Mouse (Mus musculus) liver, embryonic 16.5 days (tissue): ENCODE results near the gene Foxp1. TPM values are rescaled to one million over a fixed set of nuclear protein-coding genes. Genes with fewer than 3 reads are reported as not detected.

Experiments
- ATAC-seq: fragments of 200-750 bp; cut with Nextera tagmentation; 2 replicates; pipeline ENCODE4 v1.8.0; 2017; ENCODE audit warnings: low read depth, mild to moderate bottlenecking, moderate number of reproducible peaks, moderate library complexity
- H3K27ac ChIP-seq: fragments of 300-500 bp; sonication (generic); 2 replicates; pipeline ENCODE4 v1.5.1; 2014; ENCODE audit warnings: mild to moderate bottlenecking, low read length
- H3K27me3 ChIP-seq: fragments of 300-500 bp; sonication (generic); 2 replicates; pipeline ENCODE4 v1.6.1; 2014; ENCODE audit warnings: low read depth, low read length, mixed read lengths; ENCODE audit not compliant: control insufficient read depth, insufficient read depth
- H3K36me3 ChIP-seq: fragments of 300-500 bp; sonication (generic); 2 replicates; pipeline ENCODE4 v1.6.1; 2014; ENCODE audit warnings: mild to moderate bottlenecking; ENCODE audit not compliant: control insufficient read depth, insufficient read depth
- H3K4me1 ChIP-seq: fragments of 300-500 bp; sonication (generic); 2 replicates; pipeline ENCODE4 v1.6.1; 2014; ENCODE audit warnings: low read depth, low read length, mixed read lengths; ENCODE audit not compliant: control insufficient read depth
- H3K4me2 ChIP-seq: fragments of 300-500 bp; sonication (generic); 2 replicates; pipeline ENCODE4 v1.6.1; 2014; ENCODE audit warnings: low read depth, low read length, mixed read lengths
- H3K4me3 ChIP-seq: fragments of 300-500 bp; sonication (generic); 2 replicates; pipeline ENCODE4 v1.5.1; 2014; ENCODE audit warnings: low read depth, mild to moderate bottlenecking, low read length
- H3K9ac ChIP-seq: fragments of 300-500 bp; sonication (generic); 2 replicates; pipeline ENCODE4 v1.6.1; 2014; ENCODE audit warnings: low read depth, low read length
- H3K9me3 ChIP-seq: fragments of 300-500 bp; sonication (generic); replicated peaks from 2 replicates; pipeline ENCODE4 v1.6.1; 2016; ENCODE audit warnings: low read length; ENCODE audit not compliant: control insufficient read depth
- WGBS: fragments of 180-500 bp; shearing (Covaris S2); extraction: QIAGEN DNeasy Blood & Tissue Kit; methylation state at CpG from one replicate; pipeline ENCODE4 v1.1.7; 2014; ENCODE audit not compliant: insufficient replicate concordance; 5-methylcytosine and 5-hydroxymethylcytosine counted together
- polyA plus RNA-seq: library from polyadenylated mRNA; unstranded; fragments of >200 nt; fragmentation: Nextera tagmentation; extraction: Ambion mirVana; gene quantifications from 2 replicates; pipeline ENCODE4 v1.2.1, GENCODE M21; 2015

Gene Foxp1
- polyA plus RNA-seq, 1 experiment from 2014 or later, result 13.6 TPM

DNA sequence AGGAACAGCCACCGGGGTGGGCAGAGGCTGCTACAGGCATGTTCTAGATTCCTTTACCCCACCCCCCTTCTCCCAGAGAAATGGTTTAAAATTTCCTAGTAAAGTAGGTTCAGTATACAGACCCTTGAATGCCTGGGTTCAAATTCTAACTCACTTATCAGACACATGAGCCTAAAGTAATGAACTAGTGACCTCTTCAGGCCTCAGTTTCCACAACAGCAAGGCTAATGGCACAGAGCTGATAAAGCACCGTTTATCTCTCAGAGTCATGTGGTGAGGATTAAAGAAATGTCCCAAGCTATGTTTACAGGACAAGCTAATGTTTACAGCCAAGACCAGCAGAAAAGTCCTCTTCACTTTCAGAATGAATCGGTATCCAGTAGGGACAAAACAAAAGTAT lies 29.6 kb downstream of the Foxp1 start:
- peaks cover 19% of the 10 kb centered on the region for H3K4me1 ChIP-seq
- no peak overlapping the region for H3K4me2 ChIP-seq
- 0 out of 2 replicates have a peak overlapping the region, but pooled peaks have one; percentile 16 for H3K27ac ChIP-seq

DNA sequence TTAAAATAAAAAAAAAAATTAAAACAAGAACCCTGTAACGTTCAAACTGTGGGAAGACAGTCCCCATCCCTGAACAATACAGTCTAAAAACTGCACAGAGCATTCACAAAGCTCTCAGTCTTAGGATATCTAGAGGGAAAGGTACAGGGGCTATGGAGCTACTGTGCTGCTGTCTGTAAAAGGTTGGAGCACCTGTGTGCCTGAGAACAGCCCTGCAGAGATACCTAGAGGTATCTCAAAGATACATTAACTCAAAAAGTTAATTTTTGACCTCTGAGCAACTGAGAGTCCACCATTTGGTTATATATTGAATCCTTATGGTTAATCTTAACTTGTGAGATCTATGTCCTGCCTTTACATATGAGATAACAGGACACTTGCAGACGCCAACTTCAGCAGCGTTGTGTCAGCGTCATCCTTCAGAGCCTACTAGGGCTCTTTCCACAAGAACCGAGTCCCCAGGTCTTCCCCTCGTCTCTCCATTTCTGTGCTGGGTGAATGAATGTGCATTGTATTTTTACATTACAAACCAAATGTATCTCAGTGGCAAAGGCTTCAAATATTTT lies 30.5 kb downstream of the Foxp1 start:
- Histone ChIP-seq H3K27me3 (no peaks in the 10 kb centered on the region), H3K4me3 (no peak overlapping the region), H3K36me3 (no peaks in the 10 kb centered on the region), H3K9me3 (no peaks in the 10 kb centered on the region), H3K4me1 (peaks cover 19% of the 10 kb centered on the region), H3K9ac (no peak overlapping the region), H3K4me2 (no peak overlapping the region), H3K27ac (peak overlapping the region; percentile 15; the same call in 1 of the 2 replicates)
- peak; percentile 45; the same call in 1 of the 2 replicates for ATAC-seq
- 46% methylated on average over 6 of the region's 6 CpGs for WGBS

More for the DNA sequence above, 29.6 kb downstream of the Foxp1 start:
- Histone ChIP-seq H3K27me3 (no peaks in the 10 kb centered on the region), H3K36me3 (no peaks in the 10 kb centered on the region), H3K9ac (no peak overlapping the region), H3K9me3 (no peaks in the 10 kb centered on the region), H3K4me3 (no peak overlapping the region)
- peak; percentile 59 for ATAC-seq
- 21% methylated on average over 3 of the region's 3 CpGs for WGBS

DNA sequence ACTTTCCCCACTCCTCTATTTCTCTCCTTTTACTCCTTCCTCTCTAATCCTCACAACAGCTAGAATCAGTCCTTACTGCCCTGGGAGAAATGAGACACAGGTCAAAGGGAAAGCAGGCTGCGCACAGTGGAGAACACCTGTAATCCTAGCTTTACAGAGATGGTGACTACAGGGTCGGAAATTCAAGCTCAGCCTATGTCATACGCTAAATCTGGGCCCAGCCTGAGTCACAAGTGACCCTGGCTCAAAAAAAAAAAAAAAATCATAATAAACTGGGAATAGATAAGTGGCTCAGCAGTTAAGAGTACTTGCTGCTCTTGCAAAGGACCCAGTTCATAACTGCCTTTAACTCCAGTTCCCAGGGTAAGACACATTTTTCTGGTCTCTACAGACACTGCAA lies 31.4 kb downstream of the Foxp1 start:
- ATAC-seq, result no peak
- Histone ChIP-seq H3K4me1 (peaks cover 19% of the 10 kb centered on the region), H3K4me2 (no peak overlapping the region), H3K9me3 (no peaks in the 10 kb centered on the region), H3K4me3 (no peak overlapping the region), H3K27me3 (no peaks in the 10 kb centered on the region), H3K36me3 (no peaks in the 10 kb centered on the region), H3K9ac (no peak overlapping the region), H3K27ac (no peak overlapping the region)
- 73% methylated on average over 3 of the region's 3 CpGs for WGBS

DNA sequence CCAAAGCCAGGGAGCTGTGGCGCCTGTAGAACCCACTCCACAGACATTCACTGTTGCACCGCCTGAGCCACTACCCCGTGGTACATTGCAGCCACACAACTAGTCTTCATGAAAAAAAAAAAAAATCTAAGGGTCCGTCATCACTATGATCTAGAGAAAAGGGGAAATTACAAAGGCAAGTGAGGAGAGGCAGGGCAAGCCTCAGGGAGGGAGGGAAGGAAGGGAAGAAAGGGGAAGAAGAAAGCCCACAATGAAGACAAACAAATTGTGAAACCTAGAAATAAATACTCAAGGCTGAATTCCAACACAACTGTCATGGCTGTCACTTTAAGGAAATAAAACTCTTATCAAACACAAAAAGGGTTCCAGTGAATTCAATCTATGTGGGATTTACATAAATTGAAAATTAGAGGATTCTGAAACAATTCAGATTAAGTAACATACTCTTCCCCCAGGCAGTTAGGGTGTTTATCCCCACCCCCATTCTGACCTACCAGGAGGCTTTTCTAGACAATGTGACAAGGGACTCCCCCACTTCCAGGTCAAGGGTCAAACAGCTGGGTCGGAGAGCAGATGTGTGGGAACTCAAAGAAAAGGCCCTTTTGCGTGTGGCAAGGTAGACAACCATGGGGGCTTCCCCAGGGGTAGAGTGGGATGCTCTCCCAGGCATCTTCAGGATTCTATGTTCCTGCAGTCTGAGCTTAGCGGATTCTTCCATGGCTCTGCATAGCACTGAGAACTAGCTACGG lies 32.4 kb downstream of the Foxp1 start:
- peaks cover 19% of the 10 kb centered on the region for H3K4me1 ChIP-seq
- H3K9me3 ChIP-seq, result no peaks in the 10 kb centered on the region
- 46% methylated on average over 8 of the region's 8 CpGs for WGBS
- H3K4me3 ChIP-seq, result no peak overlapping the region
- no peaks in the 10 kb centered on the region for H3K27me3 ChIP-seq
- H3K4me2 ChIP-seq, result no peak overlapping the region
- ATAC-seq, result no peak
- no peaks in the 10 kb centered on the region for H3K36me3 ChIP-seq
- no peak overlapping the region for H3K9ac ChIP-seq
- no peak overlapping the region for H3K27ac ChIP-seq

DNA sequence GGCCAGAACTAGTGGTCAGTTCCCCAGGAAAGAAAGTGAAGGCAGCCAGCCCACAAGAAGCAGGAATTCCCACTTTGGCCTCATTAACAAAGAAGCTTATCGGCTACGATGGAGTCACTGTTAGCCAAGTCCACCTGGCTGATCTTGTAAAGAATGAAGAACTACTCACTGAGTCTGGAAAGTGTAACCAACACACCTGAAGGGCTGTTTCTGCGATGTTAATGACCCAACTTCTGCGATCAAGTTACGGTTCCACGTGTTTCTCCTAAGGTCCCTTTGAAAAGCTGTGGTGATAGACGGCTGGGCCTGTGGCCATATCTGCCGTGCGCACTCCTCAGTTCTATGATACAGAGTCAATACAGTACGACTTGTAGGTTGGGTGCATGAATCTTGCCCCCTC lies 33.1 kb downstream of the Foxp1 start:
- H3K27ac ChIP-seq, result no peak overlapping the region
- peaks cover 22% of the 10 kb centered on the region for H3K4me1 ChIP-seq
- ATAC-seq, result no peak
- H3K4me2 ChIP-seq, result no peak overlapping the region
- H3K9me3 ChIP-seq, result no peaks in the 10 kb centered on the region
- H3K9ac ChIP-seq, result no peak overlapping the region
- no peaks in the 10 kb centered on the region for H3K36me3 ChIP-seq
- 55% methylated on average over 10 of the region's 10 CpGs for WGBS
- no peak overlapping the region for H3K4me3 ChIP-seq
- no peaks in the 10 kb centered on the region for H3K27me3 ChIP-seq

DNA sequence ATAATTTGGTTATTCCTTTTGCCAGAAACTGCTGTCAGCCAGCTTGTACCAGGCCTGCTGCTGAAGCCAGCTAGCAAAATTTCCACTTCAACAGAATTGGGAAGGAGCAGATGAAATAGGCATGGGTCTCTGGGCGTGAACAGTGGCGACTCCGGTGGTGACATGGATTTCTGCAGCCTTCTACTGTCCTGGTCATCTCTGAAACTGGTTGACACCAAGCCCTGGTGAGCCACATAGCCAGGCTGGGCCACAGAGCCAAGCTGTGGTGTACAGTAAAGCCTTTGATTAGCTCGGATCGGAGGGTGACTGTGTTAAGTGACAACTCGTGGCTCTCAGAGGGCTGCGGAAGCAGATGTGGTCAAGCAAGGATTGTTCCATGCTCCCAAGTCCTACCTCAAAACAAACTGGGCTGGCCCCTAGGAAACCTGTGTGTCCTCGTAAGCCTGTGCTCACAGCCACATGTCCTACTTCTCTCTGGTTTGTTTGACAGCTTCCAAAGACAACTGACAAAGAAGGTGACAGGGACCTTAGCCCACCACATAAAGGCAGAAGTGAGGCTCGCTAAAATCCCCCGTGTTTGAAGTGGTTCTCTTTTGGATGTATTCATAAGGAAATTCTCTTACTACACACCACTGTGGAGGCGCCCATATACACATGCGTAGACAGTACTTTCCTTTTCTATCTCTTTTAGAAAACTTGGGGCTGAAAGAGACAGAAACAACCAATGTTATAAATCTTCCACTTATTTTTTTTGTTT lies 36.5 kb downstream of the Foxp1 start:
- Histone ChIP-seq H3K4me2 (no peak overlapping the region), H3K27ac (no peak overlapping the region; the same call in 1 of the 2 replicates), H3K9ac (no peak overlapping the region), H3K36me3 (no peaks in the 10 kb centered on the region), H3K27me3 (no peaks in the 10 kb centered on the region), H3K4me1 (peaks cover 14% of the 10 kb centered on the region), H3K4me3 (no peak overlapping the region), H3K9me3 (no peaks in the 10 kb centered on the region)
- 59% methylated on average over 12 of the region's 12 CpGs for WGBS
- ATAC-seq, result no peak

DNA sequence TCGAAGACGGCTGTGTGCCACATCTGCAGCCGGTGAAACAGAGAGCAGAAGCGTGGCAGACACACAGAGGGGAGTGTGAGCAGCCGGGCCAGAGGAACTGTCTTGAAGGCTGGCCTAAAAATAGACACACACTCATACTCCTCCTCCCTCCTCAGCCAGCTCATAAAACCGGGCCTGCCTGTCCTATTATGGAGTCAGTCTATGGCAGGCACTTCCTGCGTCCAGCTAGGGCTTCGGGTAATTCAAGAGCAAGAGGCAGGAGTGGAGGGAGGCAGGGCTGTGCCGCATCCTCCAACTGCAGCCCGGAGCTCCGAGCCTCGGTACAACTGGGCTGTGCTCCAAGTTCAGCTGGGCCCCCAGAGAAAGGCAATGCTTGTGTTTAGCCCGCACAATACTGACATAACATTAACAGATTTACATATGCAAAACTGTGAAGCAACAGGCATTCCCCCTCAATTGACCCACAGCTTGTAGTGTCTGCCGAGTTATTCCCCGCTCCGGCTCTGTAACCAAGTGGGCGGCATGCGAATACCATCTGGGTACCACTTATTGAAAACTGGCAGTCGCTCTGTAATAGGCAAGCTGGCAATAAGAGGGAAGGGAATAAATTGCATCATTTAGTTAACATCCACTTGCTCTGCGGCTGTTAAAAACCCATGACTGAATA lies 37.2 kb downstream of the Foxp1 start:
- Histone ChIP-seq H3K36me3 (no peaks in the 10 kb centered on the region), H3K27me3 (no peaks in the 10 kb centered on the region), H3K9ac (no peak overlapping the region), H3K9me3 (no peaks in the 10 kb centered on the region), H3K4me1 (peaks cover 9% of the 10 kb centered on the region), H3K4me2 (peak overlapping the region; percentile 31; the same call in 1 of the 2 replicates), H3K27ac (peak overlapping the region; percentile 25; the same call in 1 of the 2 replicates), H3K4me3 (no peak overlapping the region)
- ATAC-seq, result peak; percentile 53
- 36% methylated on average over 20 of the region's 20 CpGs for WGBS

DNA sequence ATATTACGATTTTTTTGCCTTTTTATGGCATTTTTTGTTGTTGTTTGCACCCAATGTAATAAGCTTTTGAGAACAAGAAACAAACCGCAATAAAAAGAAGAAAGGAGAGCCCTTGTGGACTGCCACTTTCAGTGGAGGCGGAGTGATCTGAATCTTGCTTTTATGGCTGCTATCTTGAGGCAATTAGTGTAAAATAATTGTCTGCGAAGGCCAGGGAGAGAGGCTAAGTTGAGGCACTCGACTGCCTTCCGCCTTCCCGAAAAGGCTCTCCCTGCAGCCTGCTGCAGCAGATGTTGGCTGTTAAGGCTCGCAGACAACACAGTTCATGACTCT lies 37.7 kb downstream of the Foxp1 start:
- Histone ChIP-seq H3K36me3 (no peaks in the 10 kb centered on the region), H3K27me3 (no peaks in the 10 kb centered on the region), H3K27ac (peak overlapping the region; percentile 25; the same call in 1 of the 2 replicates), H3K4me1 (peaks cover 7% of the 10 kb centered on the region), H3K9ac (no peak overlapping the region), H3K4me2 (peak overlapping the region; percentile 31; the same call in 1 of the 2 replicates), H3K4me3 (no peak overlapping the region), H3K9me3 (no peaks in the 10 kb centered on the region)
- ATAC-seq, result no peak
- 26% methylated on average over 8 of the region's 8 CpGs for WGBS
